Mouse (Mus musculus): ENCODE data around the gene Mxi1. TPM values are rescaled to one million over a fixed set of nuclear protein-coding genes. Genes with fewer than 3 reads are reported as not detected.
A peak's percentile ranks its signal among the peaks of the same experiment; 100 is the strongest.

Mxi1 gene
- polyA plus RNA-seq, 1 experiment from 2014 or later = 59.0 TPM

GRCm38 (mm10) chr19:53275204-53275603 is 35.1 kb upstream of the Mxi1 start:
- Histone ChIP-seq H3K27ac (ENCODE audit: low read depth, low read length) (no peak overlapping the region), H3K4me3 (ENCODE audit: low read depth, low read length) (no peak overlapping the region), H3K36me3 (ENCODE audit: control insufficient read depth, insufficient read depth, low read length) (no peaks in the 10 kb centered on the region), H3K9ac (ENCODE audit: low read length) (no peak overlapping the region), H3K9me3 (ENCODE audit: control insufficient read depth, low read length) (no peaks in the 10 kb centered on the region), H3K4me2 (no peak overlapping the region), H3K27me3 (ENCODE audit: control insufficient read depth, insufficient read depth, low read length) (no peaks in the 10 kb centered on the region), H3K4me1 (ENCODE audit: control insufficient read depth, insufficient read depth, low read length) (peaks cover 2% of the 10 kb centered on the region; the same call in 1 of the 2 replicates)
- DNase-seq (ENCODE audit: low spot score, missing footprints) (no peak), ATAC-seq (ENCODE audit: low FRiP score) (0 out of 2 replicates have a peak, but pooled peaks have one; percentile 33)
- 27% methylated on average over 3 of the region's 3 CpGs for WGBS

- H3K4me3 ChIP-seq (ENCODE audit: low read depth, low read length) = no peak overlapping the region
- no peak overlapping the region for H3K27ac ChIP-seq (ENCODE audit: low read depth, low read length)
- H3K9me3 ChIP-seq (ENCODE audit: control insufficient read depth, low read length) = no peaks in the 10 kb centered on the region
- H3K4me2 ChIP-seq = no peak overlapping the region
- 81% methylated on average over 19 of the region's 19 CpGs for WGBS
- DNase-seq (ENCODE audit: low spot score, missing footprints) (no peak), ATAC-seq (ENCODE audit: low FRiP score) (no peak)
- H3K36me3 ChIP-seq (ENCODE audit: control insufficient read depth, insufficient read depth, low read length) = no peaks in the 10 kb centered on the region
- H3K4me1 ChIP-seq (ENCODE audit: control insufficient read depth, insufficient read depth, low read length) = peaks cover 2% of the 10 kb centered on the region; the same call in 1 of the 2 replicates
- H3K9ac ChIP-seq (ENCODE audit: low read length) = no peak overlapping the region
- H3K27me3 ChIP-seq (ENCODE audit: control insufficient read depth, insufficient read depth, low read length) = no peaks in the 10 kb centered on the region
Measured at GRCm38 (mm10) chr19:53276902-53277707, 33.2 kb upstream of the Mxi1 start.

GRCm38 (mm10) chr19:53278491-53279415 is 31.6 kb upstream of the Mxi1 start:
- H3K9ac ChIP-seq (ENCODE audit: low read length) = no peak overlapping the region
- no peak for ATAC-seq (ENCODE audit: low FRiP score)
- no peaks in the 10 kb centered on the region for H3K9me3 ChIP-seq (ENCODE audit: control insufficient read depth, low read length)
- no peaks in the 10 kb centered on the region for H3K36me3 ChIP-seq (ENCODE audit: control insufficient read depth, insufficient read depth, low read length)
- peaks cover 2% of the 10 kb centered on the region; the same call in 1 of the 2 replicates for H3K4me1 ChIP-seq (ENCODE audit: control insufficient read depth, insufficient read depth, low read length)
- H3K4me3 ChIP-seq (ENCODE audit: low read depth, low read length) = no peak overlapping the region
- DNase-seq (ENCODE audit: low spot score, missing footprints) = no peak
- no peak overlapping the region for H3K4me2 ChIP-seq
- no peaks in the 10 kb centered on the region for H3K27me3 ChIP-seq (ENCODE audit: control insufficient read depth, insufficient read depth, low read length)
- WGBS = 77% methylated on average over 19 of the region's 19 CpGs
- no peak overlapping the region for H3K27ac ChIP-seq (ENCODE audit: low read depth, low read length)

GRCm38 (mm10) chr19:53280254-53280653 is 30.1 kb upstream of the Mxi1 start:
- H3K4me3 ChIP-seq (ENCODE audit: low read depth, low read length) = no peak overlapping the region

GRCm38 (mm10) chr19:53282571-53282970 is 27.7 kb upstream of the Mxi1 start:
- Histone ChIP-seq H3K36me3 (ENCODE audit: control insufficient read depth, insufficient read depth, low read length) (no peaks in the 10 kb centered on the region), H3K9me3 (ENCODE audit: control insufficient read depth, low read length) (no peaks in the 10 kb centered on the region), H3K27ac (ENCODE audit: low read depth, low read length) (no peak overlapping the region), H3K4me3 (ENCODE audit: low read depth, low read length) (no peak overlapping the region), H3K9ac (ENCODE audit: low read length) (no peak overlapping the region), H3K4me2 (no peak overlapping the region), H3K4me1 (ENCODE audit: control insufficient read depth, insufficient read depth, low read length) (no peaks in the 10 kb centered on the region), H3K27me3 (ENCODE audit: control insufficient read depth, insufficient read depth, low read length) (no peaks in the 10 kb centered on the region)
- ATAC-seq (ENCODE audit: low FRiP score) (no peak), DNase-seq (ENCODE audit: low spot score, missing footprints) (no peak)
- 74% methylated on average over 10 of the region's 10 CpGs for WGBS

More at GRCm38 (mm10) chr19:53280254-53280653, 30.1 kb upstream of the Mxi1 start:
- Histone ChIP-seq H3K27me3 (ENCODE audit: control insufficient read depth, insufficient read depth, low read length) (no peaks in the 10 kb centered on the region), H3K36me3 (ENCODE audit: control insufficient read depth, insufficient read depth, low read length) (no peaks in the 10 kb centered on the region), H3K4me2 (no peak overlapping the region), H3K9me3 (ENCODE audit: control insufficient read depth, low read length) (no peaks in the 10 kb centered on the region), H3K9ac (ENCODE audit: low read length) (no peak overlapping the region), H3K27ac (ENCODE audit: low read depth, low read length) (no peak overlapping the region), H3K4me1 (ENCODE audit: control insufficient read depth, insufficient read depth, low read length) (no peaks in the 10 kb centered on the region; the same call in 1 of the 2 replicates)
- 87% methylated on average over 8 of the region's 8 CpGs for WGBS
- DNase-seq (ENCODE audit: low spot score, missing footprints) = no peak
- no peak for ATAC-seq (ENCODE audit: low FRiP score)

- no peak overlapping the region for H3K9ac ChIP-seq (ENCODE audit: low read length)
- no peaks in the 10 kb centered on the region for H3K36me3 ChIP-seq (ENCODE audit: control insufficient read depth, insufficient read depth, low read length)
- no peak overlapping the region for H3K4me3 ChIP-seq (ENCODE audit: low read depth, low read length)
- no peaks in the 10 kb centered on the region for H3K27me3 ChIP-seq (ENCODE audit: control insufficient read depth, insufficient read depth, low read length)
- H3K9me3 ChIP-seq (ENCODE audit: control insufficient read depth, low read length) = no peaks in the 10 kb centered on the region
- ATAC-seq (ENCODE audit: low FRiP score) = no peak
- no peak for DNase-seq (ENCODE audit: low spot score, missing footprints)
- 72% methylated on average over 7 of the region's 7 CpGs for WGBS
- no peaks in the 10 kb centered on the region for H3K4me1 ChIP-seq (ENCODE audit: control insufficient read depth, insufficient read depth, low read length)
- H3K27ac ChIP-seq (ENCODE audit: low read depth, low read length) = no peak overlapping the region
- no peak overlapping the region for H3K4me2 ChIP-seq
Measured at GRCm38 (mm10) chr19:53283742-53284141, 26.6 kb upstream of the Mxi1 start.

GRCm38 (mm10) chr19:53284268-53285208 is 25.8 kb upstream of the Mxi1 start:
- Histone ChIP-seq H3K9me3 (ENCODE audit: control insufficient read depth, low read length) (no peaks in the 10 kb centered on the region), H3K36me3 (ENCODE audit: control insufficient read depth, insufficient read depth, low read length) (no peaks in the 10 kb centered on the region), H3K27me3 (ENCODE audit: control insufficient read depth, insufficient read depth, low read length) (no peaks in the 10 kb centered on the region), H3K9ac (ENCODE audit: low read length) (no peak overlapping the region), H3K4me2 (no peak overlapping the region), H3K27ac (ENCODE audit: low read depth, low read length) (no peak overlapping the region), H3K4me3 (ENCODE audit: low read depth, low read length) (no peak overlapping the region), H3K4me1 (ENCODE audit: control insufficient read depth, insufficient read depth, low read length) (no peaks in the 10 kb centered on the region)
- WGBS = 37% methylated on average over 20 of the region's 20 CpGs
- DNase-seq (ENCODE audit: low spot score, missing footprints) (no peak), ATAC-seq (ENCODE audit: low FRiP score) (no peak)

- no peak overlapping the region for H3K27ac ChIP-seq (ENCODE audit: low read depth, low read length)
- WGBS = 72% methylated on average over 23 of the region's 23 CpGs
- no peak overlapping the region for H3K4me2 ChIP-seq
- ATAC-seq (ENCODE audit: low FRiP score) (no peak), DNase-seq (ENCODE audit: low spot score, missing footprints) (no peak)
- no peak overlapping the region for H3K9ac ChIP-seq (ENCODE audit: low read length)
- H3K9me3 ChIP-seq (ENCODE audit: control insufficient read depth, low read length) = no peaks in the 10 kb centered on the region
- no peaks in the 10 kb centered on the region for H3K36me3 ChIP-seq (ENCODE audit: control insufficient read depth, insufficient read depth, low read length)
- H3K27me3 ChIP-seq (ENCODE audit: control insufficient read depth, insufficient read depth, low read length) = no peaks in the 10 kb centered on the region
- no peak overlapping the region for H3K4me3 ChIP-seq (ENCODE audit: low read depth, low read length)
- H3K4me1 ChIP-seq (ENCODE audit: control insufficient read depth, insufficient read depth, low read length) = no peaks in the 10 kb centered on the region
Measured at GRCm38 (mm10) chr19:53296331-53297254, 13.7 kb upstream of the Mxi1 start.

Data from midbrain, embryonic 11.5 days (tissue).